Mouse (Mus musculus) kidney, adult 2 months (tissue): ENCODE data around the gene Raph1. TPM values are rescaled to one million over a fixed set of nuclear protein-coding genes. Genes with fewer than 3 reads are reported as not detected.

Source experiments
- DNase-seq: peaks from one replicate; pipeline ENCODE4 v3.0.0; 2021
- H3K27ac ChIP-seq: fragments of 200-500 bp; 2 replicates; pipeline ENCODE4 v1.5.1; 2012; ENCODE audit warnings: low read depth, low read length, control low read depth, inconsistent platforms; ENCODE audit not compliant: insufficient read depth
- H3K27me3 ChIP-seq: fragments of 200-500 bp; replicated peaks from 2 replicates; pipeline ENCODE4 v1.6.1; 2012; ENCODE audit warnings: mild to moderate bottlenecking, moderate library complexity, low read length, inconsistent platforms; ENCODE audit not compliant: control insufficient read depth, insufficient read depth
- H3K36me3 ChIP-seq: fragments of 200-500 bp; 2 replicates; pipeline ENCODE4 v1.6.1; 2012; ENCODE audit warnings: mild to moderate bottlenecking, moderate library complexity, low read length, inconsistent platforms; ENCODE audit not compliant: control insufficient read depth, insufficient read depth
- H3K4me1 ChIP-seq: fragments of 200-500 bp; 2 replicates; pipeline ENCODE4 v1.6.1; 2011; ENCODE audit warnings: low read length; ENCODE audit not compliant: control insufficient read depth, insufficient read depth
- H3K4me3 ChIP-seq: fragments of 200-500 bp; 2 replicates; pipeline ENCODE4 v1.5.1; 2011; ENCODE audit warnings: mild to moderate bottlenecking, low read depth, low read length, control low read depth; ENCODE audit not compliant: insufficient read depth
- CTCF ChIP-seq: fragments of 200-500 bp; conservative IDR thresholded peaks from 2 replicates; pipeline ENCODE4 v1.5.1; 2011; ENCODE audit warnings: low read depth, mild to moderate bottlenecking, control low read depth, low read length, moderate library complexity, mixed read lengths; ENCODE audit not compliant: insufficient read depth, insufficient read length
- POLR2A ChIP-seq: fragments of 200-500 bp; IDR thresholded peaks from one replicate; pipeline ENCODE4 v1.6.1; 2011; ENCODE audit warnings: low read depth, low read length, control low read depth
- WGBS: fragments of 180-500 bp; shearing (Covaris S2); methylation state at CpG from one replicate; pipeline ENCODE4 v1.1.7; 2018; 5-methylcytosine and 5-hydroxymethylcytosine counted together
- polyA plus RNA-seq: library from polyadenylated mRNA; depleted of rRNA; stranded (reverse); fragments of >200 nt; gene quantifications from 2 replicates; pipeline ENCODE4 v1.2.3, GENCODE M21; 2012

Gene Raph1
- polyA plus RNA-seq, 1 experiment = 5.7 TPM

DNA sequence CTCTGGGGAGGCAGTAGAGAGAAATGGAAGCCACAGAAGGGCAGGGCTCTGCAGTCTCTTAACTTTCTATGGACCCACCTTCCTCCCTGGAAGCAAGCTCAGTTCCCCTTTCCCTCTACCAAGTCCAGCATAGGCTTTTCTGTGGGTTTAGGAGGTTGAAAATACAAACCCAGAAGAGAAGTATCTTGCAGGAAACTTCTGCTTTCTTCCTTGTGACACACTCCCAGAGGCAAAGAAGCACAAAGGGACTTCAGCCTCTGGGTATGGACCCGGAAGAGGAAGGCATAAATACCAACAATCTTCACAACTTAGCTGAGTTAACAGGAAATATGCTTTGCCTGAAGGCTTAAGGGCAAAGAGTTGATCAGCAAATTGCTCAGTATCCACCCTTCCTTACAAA lies 13.0 kb upstream of the Raph1 start:
- Histone ChIP-seq H3K27me3 (no peaks in the 10 kb centered on the region), H3K4me1 (no peaks in the 10 kb centered on the region), H3K36me3 (no peaks in the 10 kb centered on the region), H3K27ac (no peak overlapping the region), H3K4me3 (no peak overlapping the region)
- TF ChIP-seq CTCF (no peak), POLR2A (no peak)
- DNase-seq = peak; percentile 12
- WGBS = 41% methylated on average over 1 of the region's 1 CpGs

DNA sequence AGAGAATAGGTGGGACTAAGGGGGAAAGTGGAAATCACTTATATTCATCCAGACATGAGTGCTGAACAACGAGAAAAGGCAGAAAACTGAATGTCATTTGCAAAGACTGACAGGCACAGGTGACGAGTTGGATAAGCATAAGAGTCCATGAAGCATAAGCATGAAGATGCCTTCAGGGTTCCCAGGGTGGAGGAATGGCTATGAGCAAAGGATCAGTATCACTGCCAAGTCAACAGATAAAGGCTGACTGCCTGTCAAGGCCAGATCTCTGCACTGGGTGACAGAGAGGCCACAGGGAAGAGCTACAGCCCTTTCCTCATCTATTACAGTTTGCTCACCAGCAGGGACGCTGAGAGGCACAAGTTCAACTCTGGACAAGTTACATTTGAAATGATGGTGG lies 5.8 kb upstream of the Raph1 start:
- Histone ChIP-seq H3K27me3 (no peaks in the 10 kb centered on the region), H3K4me3 (no peak overlapping the region), H3K36me3 (no peaks in the 10 kb centered on the region), H3K4me1 (no peaks in the 10 kb centered on the region), H3K27ac (no peak overlapping the region)
- 76% methylated on average over 3 of the region's 3 CpGs for WGBS
- TF ChIP-seq CTCF = no peak
- TF ChIP-seq POLR2A = no peak
- no peak for DNase-seq

GRCm38 (mm10) chr1:60569741-60570140 lies 2.8 kb upstream of the Raph1 start:
- WGBS = 94% methylated on average over 7 of the region's 7 CpGs
- Histone ChIP-seq H3K4me3 (no peak overlapping the region), H3K36me3 (no peaks in the 10 kb centered on the region), H3K27me3 (no peaks in the 10 kb centered on the region), H3K27ac (no peak overlapping the region), H3K4me1 (peaks cover 7% of the 10 kb centered on the region; the same call in 1 of the 2 replicates)
- DNase-seq = no peak
- TF ChIP-seq POLR2A = no peak
- TF ChIP-seq CTCF = no peak

GRCm38 (mm10) chr1:60569210-60569609 lies 2.3 kb upstream of the Raph1 start:
- H3K27ac ChIP-seq = no peak overlapping the region
- no peak for DNase-seq
- no peaks in the 10 kb centered on the region for H3K27me3 ChIP-seq
- H3K36me3 ChIP-seq = no peaks in the 10 kb centered on the region
- H3K4me3 ChIP-seq = no peak overlapping the region
- H3K4me1 ChIP-seq = peaks cover 7% of the 10 kb centered on the region; the same call in 1 of the 2 replicates
- WGBS = 71% methylated on average over 5 of the region's 5 CpGs
- no peak for TF ChIP-seq POLR2A
- TF ChIP-seq CTCF = no peak

GRCm38 (mm10) chr1:60567321-60567720 lies 417 bp upstream of the Raph1 start:
- Histone ChIP-seq H3K27ac (peak overlapping the region; percentile 37), H3K27me3 (no peaks in the 10 kb centered on the region), H3K36me3 (no peaks in the 10 kb centered on the region), H3K4me1 (peaks cover 7% of the 10 kb centered on the region; the same call in 1 of the 2 replicates), H3K4me3 (peak overlapping the region; percentile 85)
- 9% methylated on average over 5 of the region's 5 CpGs for WGBS
- TF ChIP-seq CTCF (no peak), POLR2A (no peak)
- no peak for DNase-seq

DNA sequence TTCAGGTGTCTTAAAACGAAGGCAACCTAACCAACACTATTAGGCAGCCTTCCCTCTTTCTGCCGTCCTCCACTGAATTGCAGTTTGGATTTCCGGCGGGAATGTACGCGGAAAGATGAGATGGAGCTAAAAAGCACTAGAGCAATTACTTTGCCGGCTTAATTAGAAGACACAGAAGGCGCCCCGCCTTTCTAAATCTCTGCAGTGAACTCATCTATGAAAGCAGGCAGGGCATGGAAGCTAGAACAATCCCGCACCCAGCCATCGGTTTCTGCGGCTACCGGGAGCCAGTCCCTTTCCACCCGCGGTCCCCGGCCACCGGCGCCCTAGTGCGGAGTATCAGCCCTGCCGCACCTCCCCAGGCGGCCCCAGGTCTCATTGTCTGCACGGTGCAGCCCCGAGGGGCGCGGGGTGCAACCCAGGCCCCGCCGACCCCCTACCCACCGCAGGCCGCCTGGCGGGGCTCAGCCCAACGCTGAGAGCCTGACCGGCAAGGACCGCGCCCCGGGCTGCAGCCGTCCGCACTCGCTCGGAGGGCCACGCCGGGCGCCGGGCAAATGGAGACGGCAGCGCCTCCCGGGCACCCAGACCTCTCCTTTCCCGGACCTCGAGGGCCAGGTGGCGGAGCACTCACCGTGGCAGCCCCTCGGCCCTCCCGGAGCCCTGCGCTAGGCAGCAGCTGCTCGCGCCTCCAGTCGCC lies 823 bp downstream of the Raph1 start:
- Histone ChIP-seq H3K4me3 (peak overlapping the region; percentile 85), H3K4me1 (peaks cover 7% of the 10 kb centered on the region; the same call in 1 of the 2 replicates), H3K36me3 (peaks cover 2% of the 10 kb centered on the region; the same call in 1 of the 2 replicates), H3K27ac (peak overlapping the region; percentile 62), H3K27me3 (no peaks in the 10 kb centered on the region)
- 1% methylated on average over 56 of the region's 56 CpGs for WGBS
- TF ChIP-seq POLR2A (no peak), CTCF (no peak)
- peak; percentile 44 for DNase-seq

DNA sequence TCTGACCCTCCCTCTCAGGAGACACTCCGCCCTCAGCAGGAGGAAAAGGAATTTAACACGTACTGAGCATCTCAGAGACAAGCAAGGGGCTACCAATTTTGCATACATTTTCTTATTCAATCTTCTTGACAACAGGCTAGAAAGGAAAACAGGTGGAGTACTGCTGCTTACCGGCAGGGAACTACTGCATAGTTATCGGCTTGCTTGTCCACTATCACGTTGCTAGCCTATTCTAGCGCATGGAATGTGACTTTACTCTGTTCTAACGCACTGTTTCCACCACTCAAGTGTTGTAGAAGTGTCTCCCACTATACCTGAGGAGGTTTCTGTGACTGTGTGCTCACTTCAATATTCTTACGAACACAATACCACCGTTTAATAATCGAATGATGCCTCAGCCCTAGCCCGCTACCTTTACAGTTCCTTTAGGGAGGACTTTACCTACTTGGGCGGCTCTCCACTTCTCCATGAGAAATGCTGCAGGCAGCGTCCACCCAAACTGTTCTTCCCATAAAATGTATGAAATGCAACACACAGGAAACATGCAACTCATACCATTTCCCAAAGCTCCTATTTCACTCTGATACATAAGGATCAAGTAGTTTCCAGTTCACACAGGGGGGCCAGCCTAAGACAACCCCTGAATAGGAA lies 1.5 kb downstream of the Raph1 start:
- peaks cover 7% of the 10 kb centered on the region; the same call in 1 of the 2 replicates for H3K4me1 ChIP-seq
- 2% methylated on average over 13 of the region's 13 CpGs for WGBS
- peak; percentile 33 for DNase-seq
- peak overlapping the region; percentile 35 for H3K27ac ChIP-seq
- H3K4me3 ChIP-seq = peak overlapping the region; percentile 85
- H3K27me3 ChIP-seq = no peaks in the 10 kb centered on the region
- H3K36me3 ChIP-seq = peaks cover 2% of the 10 kb centered on the region; the same call in 1 of the 2 replicates
- TF ChIP-seq CTCF (peak; percentile 44), POLR2A (no peak)
